ENCODE assay signal across 7 mouse cellular contexts in the genomic region with DNA sequence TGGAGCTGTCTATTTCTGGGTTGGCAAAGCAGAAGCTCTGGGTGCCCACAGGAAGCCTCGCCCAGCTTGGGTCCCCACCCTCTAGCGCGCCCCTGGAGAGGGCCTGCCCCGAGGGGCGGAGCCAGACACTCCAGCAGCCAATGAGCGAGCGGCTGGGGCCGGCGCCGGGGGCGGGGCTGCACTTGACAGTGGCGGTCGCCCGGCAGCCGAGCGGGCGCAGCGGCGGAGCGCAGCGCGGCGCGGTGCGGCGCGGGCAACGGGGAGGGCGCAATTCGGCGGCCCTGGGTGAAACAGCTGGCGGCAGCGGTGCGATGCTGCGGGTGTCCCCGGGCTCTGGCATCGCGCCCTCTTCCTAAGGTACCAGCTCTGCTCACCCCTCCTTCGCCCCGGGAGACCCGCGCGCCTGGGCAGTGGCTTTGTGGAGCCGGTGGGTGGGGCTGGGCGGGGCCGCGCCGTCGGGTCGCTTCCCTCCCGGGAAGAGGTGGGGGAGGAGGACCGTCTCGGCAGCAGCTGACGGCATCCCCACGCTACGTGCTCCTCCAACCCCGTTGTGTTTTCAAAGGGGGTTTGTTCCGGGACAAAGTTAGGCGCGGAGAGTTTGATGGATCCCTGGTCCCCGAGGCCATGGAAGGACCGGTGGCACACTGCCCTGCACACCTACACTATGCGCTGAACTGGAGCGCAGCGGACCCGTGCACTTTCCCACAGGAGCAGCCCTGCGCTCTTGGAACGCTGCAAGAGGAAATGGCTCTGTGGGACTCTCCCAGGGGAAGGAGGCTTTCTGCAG. TPM values are rescaled to one million over a fixed set of nuclear protein-coding genes. Genes with fewer than 3 reads are reported as not detected.
DNase-seq lines count a peak whose midpoint lies in the region; ATAC-seq lines count a peak whose summit lies in the region.

A gene (plus strand): TSS at position 191 of the 787 bp plus-strand sequence.

- H3K4me3 ChIP-seq in erythroblast, embryonic 14.5 days (replicated peaks) = peak within 1 kb of the TSS; percentile 76
- peak within 1 kb of the TSS; percentile 78 for H3K4me3 ChIP-seq in heart, embryonic 11.5 days (ENCODE audit: low read depth, low read length)
- H3K4me3 ChIP-seq in kidney, embryonic 16.5 days (ENCODE audit: low read length) = peak within 1 kb of the TSS; percentile 68

- ATAC-seq in heart, embryonic 11.5 days (replicated peaks; ENCODE audit: insufficient number of reproducible peaks, low FRiP score, low TSS enrichment) = peak; percentile 96
- ATAC-seq in kidney, embryonic 16.5 days (ENCODE audit: low FRiP score, low TSS enrichment) = peak; percentile 99

- peaks cover 8% of the 10 kb centered on the region for H3K9me3 ChIP-seq in erythroblast, embryonic 14.5 days (ENCODE audit: control insufficient read depth, low read length)
- H3K9me3 ChIP-seq in heart, embryonic 11.5 days (replicated peaks; ENCODE audit: control insufficient read depth, low read length) = peaks cover 3% of the 10 kb centered on the region; the same call in 1 of the 2 replicates
- H3K9me3 ChIP-seq in kidney, embryonic 16.5 days (ENCODE audit: low read length) = no peaks in the 10 kb centered on the region; the same call in 1 of the 2 replicates

- 0 out of 2 replicates have a peak within 1 kb of the TSS, but pooled peaks have one; percentile 29 for H3K27ac ChIP-seq in heart, embryonic 11.5 days (ENCODE audit: low read depth, low read length)
- no peak within 1 kb of the TSS for H3K27ac ChIP-seq in kidney, embryonic 16.5 days (ENCODE audit: low read length)

- H3K36me3 ChIP-seq in erythroblast, embryonic 14.5 days (ENCODE audit: control insufficient read depth) = no peaks in the 10 kb centered on the region
- no peaks in the 10 kb centered on the region for H3K36me3 ChIP-seq in heart, embryonic 11.5 days (ENCODE audit: control insufficient read depth, insufficient read depth, low read length)
- no peaks in the 10 kb centered on the region for H3K36me3 ChIP-seq in kidney, embryonic 16.5 days (ENCODE audit: insufficient read depth, low read length)

- peak; percentile 66 for DNase-seq in brain, embryonic 18.5 days (ENCODE audit: low read depth, low spot score)
- DNase-seq in liver = peak; percentile 96
- peak; percentile 96 to 98 for DNase-seq in monocyte, adult 2 months (ENCODE audit: low read depth in 1 of 2, low spot score in 2 of 2)
- DNase-seq in spleen, postnatal 14 days (ENCODE audit: low spot score in 2 of 2) = peak; percentile 93 to 95

- WGBS in heart, embryonic 11.5 days (ENCODE audit: insufficient replicate concordance) = under 1% methylated on average over 53 of the region's 68 CpGs
- under 1% methylated on average over 49 of the region's 68 CpGs for whole genome bisulfite sequencing in kidney, embryonic 16.5 days

- peak within 1 kb of the TSS; percentile 77 for H3K4me2 ChIP-seq in heart, embryonic 11.5 days
- peak within 1 kb of the TSS; percentile 80 for H3K4me2 ChIP-seq in kidney, embryonic 16.5 days (replicated peaks; ENCODE audit: low read depth, low read length)

- H3K27me3 ChIP-seq in erythroblast, embryonic 14.5 days (ENCODE audit: control insufficient read depth) = peaks cover 7% of the 10 kb centered on the region
- H3K27me3 ChIP-seq in heart, embryonic 11.5 days (ENCODE audit: control insufficient read depth, insufficient read depth, low read length) = no peaks in the 10 kb centered on the region
- no peaks in the 10 kb centered on the region for H3K27me3 ChIP-seq in kidney, embryonic 16.5 days (ENCODE audit: insufficient read depth, low read length)

- H3K4me1 ChIP-seq in erythroblast, embryonic 14.5 days (ENCODE audit: control insufficient read depth) = peaks cover 32% of the 10 kb centered on the region
- peaks cover 11% of the 10 kb centered on the region for H3K4me1 ChIP-seq in heart, embryonic 11.5 days (ENCODE audit: control insufficient read depth, insufficient read depth, low read length)
- no peaks in the 10 kb centered on the region for H3K4me1 ChIP-seq in kidney, embryonic 16.5 days (ENCODE audit: insufficient read depth, low read length)

- H3K9ac ChIP-seq in heart, embryonic 11.5 days (ENCODE audit: low read depth, low read length) = peak within 1 kb of the TSS; percentile 67; the same call in 1 of the 2 replicates
- H3K9ac ChIP-seq in kidney, embryonic 16.5 days (replicated peaks; ENCODE audit: low read length) = peak within 1 kb of the TSS; percentile 40

RNA-seq across cellular contexts. Expression of the gene that starts here (rescaled TPM):
- polyA plus RNA-seq in erythroblast, embryonic 14.5 days (2012) = 0.03 and 0.16 TPM in 2 replicates
- 26.6 and 32.5 TPM in 2 replicates for polyA plus RNA-seq in heart, embryonic 11.5 days (2014; fragmentation: Nextera tagmentation; extraction: Ambion mirVana)
- 5.7 and 7.8 TPM in 2 replicates for polyA plus RNA-seq in kidney, embryonic 16.5 days (2015; fragmentation: Nextera tagmentation; extraction: Ambion mirVana)
